18 mouse cellular contexts compared by ENCODE assay signal in genomic region chr15:78643633-78644032, GRCm38 (mm10). TPM values are rescaled to one million over a fixed set of nuclear protein-coding genes. Genes with fewer than 3 reads are reported as not detected.
DNase-seq lines count a peak whose midpoint lies in the region; ATAC-seq and TF ChIP-seq lines count a peak whose summit lies in the region.
"Had no signal": no experiment of that assay in that cellular context is flagged by ENCODE, and none has a peak within 500 bp of the region (broad histone marks: within the 10 kb centered on the region; RNA-seq: fewer than 3 reads in every experiment).

No protein-coding gene starts in this region.

- 18% methylated on average over 6 of the region's 6 CpGs for WGBS in embryonic facial prominence, embryonic 14.5 days
- 18% methylated on average over 6 of the region's 6 CpGs for WGBS in embryonic facial prominence, embryonic 10.5 days
- 33% methylated on average over 6 of the region's 6 CpGs for WGBS in midbrain, embryonic 10.5 days
- 20% methylated on average over 6 of the region's 6 CpGs for WGBS in midbrain, embryonic 16.5 days

- no peaks in the 10 kb centered on the region for H3K9me3 ChIP-seq in embryonic facial prominence, embryonic 14.5 days (ENCODE audit: control insufficient read depth, low read length)
- H3K9me3 ChIP-seq in embryonic facial prominence, embryonic 10.5 days: no peaks in the 10 kb centered on the region
- H3K9me3 ChIP-seq in midbrain, embryonic 10.5 days (replicated peaks): no peaks in the 10 kb centered on the region
- H3K9me3 ChIP-seq in midbrain, embryonic 16.5 days (replicated peaks; ENCODE audit: control insufficient read depth, low read length, poor library complexity, severe bottlenecking): no peaks in the 10 kb centered on the region
- no peaks in the 10 kb centered on the region for H3K9me3 ChIP-seq in CH12.LX (replicated peaks; ENCODE audit: low read length)
- H3K9me3 ChIP-seq: embryonic facial prominence, embryonic 13.5 days; heart, embryonic 13.5 days had no signal

- H3K27ac ChIP-seq in embryonic facial prominence, embryonic 14.5 days (replicated peaks; ENCODE audit: low read depth, low read length): no peak overlapping the region
- H3K27ac ChIP-seq in embryonic facial prominence, embryonic 10.5 days (replicated peaks): no peak overlapping the region
- H3K27ac ChIP-seq in midbrain, embryonic 10.5 days (replicated peaks): 0 out of 2 replicates have a peak overlapping the region, but pooled peaks have one; percentile 10
- no peak overlapping the region for H3K27ac ChIP-seq in midbrain, embryonic 16.5 days (ENCODE audit: low read length)
- H3K27ac ChIP-seq in CH12.LX (ENCODE audit: insufficient read depth, low read depth): no peak overlapping the region
- H3K27ac ChIP-seq: embryonic facial prominence, embryonic 13.5 days; gastrocnemius, adult 2 months; heart, embryonic 13.5 days; hindbrain, postnatal 0 days had no signal

- no peak overlapping the region for H3K9ac ChIP-seq in embryonic facial prominence, embryonic 14.5 days (ENCODE audit: low read depth, low read length)
- H3K9ac ChIP-seq in midbrain, embryonic 16.5 days (ENCODE audit: low read depth, low read length): no peak overlapping the region
- no peak overlapping the region for H3K9ac ChIP-seq in CH12.LX (ENCODE audit: insufficient read depth, low read depth)
- H3K9ac ChIP-seq: embryonic facial prominence, embryonic 13.5 days; heart, embryonic 13.5 days had no signal

- H3K79me2 ChIP-seq in CH12.LX (replicated peaks; ENCODE audit: control insufficient read depth, extremely low read depth, insufficient read depth, poor library complexity, severe bottlenecking): no peaks in the 10 kb centered on the region

- no peak overlapping the region for H3K4me3 ChIP-seq in embryonic facial prominence, embryonic 14.5 days (ENCODE audit: low read depth, low read length)
- no peak overlapping the region for H3K4me3 ChIP-seq in embryonic facial prominence, embryonic 10.5 days
- no peak overlapping the region for H3K4me3 ChIP-seq in midbrain, embryonic 10.5 days
- H3K4me3 ChIP-seq in midbrain, embryonic 16.5 days (ENCODE audit: low read depth, low read length): no peak overlapping the region
- H3K4me3 ChIP-seq in CH12.LX (replicated peaks in 1 of 3; ENCODE audit: low read depth in 2 of 3, low read length in 2 of 3, poor library complexity in 1 of 3): no peak overlapping the region
- H3K4me3 ChIP-seq: embryonic facial prominence, embryonic 13.5 days; gastrocnemius, adult 2 months; heart, embryonic 13.5 days had no signal

- in situ Hi-C loops in CH12.LX (cut with MboI; ENCODE audit: low pct_ligation_motif_present, low pct_unique_long_range_greater_than_20kb, low sequenced_read_pairs): no loop called here

- no peak for ATAC-seq in embryonic facial prominence, embryonic 14.5 days (ENCODE audit: low read depth)
- no peak for ATAC-seq in midbrain, embryonic 16.5 days
- ATAC-seq: forebrain, embryonic 14.5 days; hindbrain, postnatal 0 days had no signal

- no peaks in the 10 kb centered on the region for H3K36me3 ChIP-seq in embryonic facial prominence, embryonic 14.5 days (ENCODE audit: control insufficient read depth, insufficient read depth, low read length)
- H3K36me3 ChIP-seq in embryonic facial prominence, embryonic 10.5 days (replicated peaks): no peaks in the 10 kb centered on the region
- no peaks in the 10 kb centered on the region for H3K36me3 ChIP-seq in midbrain, embryonic 10.5 days
- no peaks in the 10 kb centered on the region for H3K36me3 ChIP-seq in midbrain, embryonic 16.5 days (ENCODE audit: control insufficient read depth, insufficient read depth, low read length)
- H3K36me3 ChIP-seq in CH12.LX (replicated peaks in 1 of 2; ENCODE audit: control insufficient read depth in 1 of 2, insufficient read depth in 1 of 2, low read length in 1 of 2): no peaks in the 10 kb centered on the region
- H3K36me3 ChIP-seq: embryonic facial prominence, embryonic 13.5 days; heart, embryonic 13.5 days had no signal

- peak; percentile 19 for DNase-seq in embryonic facial prominence, embryonic 14.5 days (ENCODE audit: low spot score)
- no peak for DNase-seq in embryonic facial prominence, embryonic 10.5 days (ENCODE audit: low spot score)
- DNase-seq in midbrain, embryonic 10.5 days (ENCODE audit: low spot score): no peak
- DNase-seq in CH12.LX (ENCODE audit: extremely low read depth): no peak
- DNase-seq in retina, embryonic 14.5 days (ENCODE audit: low spot score): peak; percentile 18
- no peak for DNase-seq in urinary bladder, postnatal 10 days (ENCODE audit: low spot score)
- DNase-seq: adrenal gland, adult 2 months; adrenal gland, postnatal 25 days; cerebellum, adult 2 months; cerebellum, postnatal 10 days; gastrocnemius, adult 2 months; gastrocnemius, postnatal 25 days; heart, postnatal 36 days had no signal

- dilution Hi-C loops in CH12.LX (cut with MboI; ENCODE audit: extremely low pct_ligation_motif_present, extremely low pct_unique_long_range_greater_than_20kb, low sequenced_read_pairs): no loop called here

- TF ChIP-seq CTCF in CH12.LX (conservative IDR thresholded peaks at IDR 0.05 in 1 of 2, IDR thresholded peaks at IDR 0.05 in 1 of 2; ENCODE audit: low read depth in 2 of 2, low read length in 2 of 2): no peak

- no peaks in the 10 kb centered on the region for H3K4me1 ChIP-seq in embryonic facial prominence, embryonic 14.5 days (ENCODE audit: control insufficient read depth, insufficient read depth, low read length)
- peaks cover 25% of the 10 kb centered on the region for H3K4me1 ChIP-seq in embryonic facial prominence, embryonic 10.5 days
- H3K4me1 ChIP-seq in midbrain, embryonic 10.5 days: peaks cover 43% of the 10 kb centered on the region
- H3K4me1 ChIP-seq in midbrain, embryonic 16.5 days (ENCODE audit: control insufficient read depth, insufficient read depth, low read length): peaks cover 3% of the 10 kb centered on the region; the same call in 1 of the 2 replicates
- H3K4me1 ChIP-seq in CH12.LX (ENCODE audit: control insufficient read depth in 1 of 2, insufficient read depth in 2 of 2): no peaks in the 10 kb centered on the region

- no peak for TF ChIP-seq POLR2A in CH12.LX (IDR thresholded peaks at IDR 0.05; ENCODE audit: low read depth, low read length)

- H3K4me2 ChIP-seq in embryonic facial prominence, embryonic 14.5 days (ENCODE audit: low read depth, low read length): no peak overlapping the region
- H3K4me2 ChIP-seq in midbrain, embryonic 16.5 days (ENCODE audit: low read length): no peak overlapping the region
- no peak overlapping the region for H3K4me2 ChIP-seq in CH12.LX (ENCODE audit: insufficient read depth, low read depth, poor library complexity, severe bottlenecking)
- H3K4me2 ChIP-seq: embryonic facial prominence, embryonic 13.5 days; heart, embryonic 13.5 days had no signal

- TF ChIP-seq RAD21 in CH12.LX (IDR thresholded peaks at IDR 0.05; ENCODE audit: low read depth, low read length): no peak

- no peaks in the 10 kb centered on the region for H3K27me3 ChIP-seq in embryonic facial prominence, embryonic 14.5 days (replicated peaks; ENCODE audit: control insufficient read depth, insufficient read depth, low read length)
- peaks cover 25% of the 10 kb centered on the region for H3K27me3 ChIP-seq in embryonic facial prominence, embryonic 10.5 days (replicated peaks; ENCODE audit: low read depth, poor library complexity, severe bottlenecking)
- H3K27me3 ChIP-seq in midbrain, embryonic 10.5 days (ENCODE audit: low read depth, poor library complexity, severe bottlenecking): peaks cover 22% of the 10 kb centered on the region; the same call in 1 of the 2 replicates
- H3K27me3 ChIP-seq in midbrain, embryonic 16.5 days (ENCODE audit: control insufficient read depth, insufficient read depth, low read depth, low read length): no peaks in the 10 kb centered on the region
- peaks cover 98% of the 10 kb centered on the region for H3K27me3 ChIP-seq in CH12.LX (replicated peaks)

- no peak for TF ChIP-seq EP300 in CH12.LX (IDR thresholded peaks at IDR 0.05; ENCODE audit: low read length)

TF ChIP-seq in CH12.LX, 34 proteins besides CTCF, POLR2A, EP300 and RAD21:
- TF ChIP-seq ZNF384 (IDR thresholded peaks at IDR 0.05; ENCODE audit: low read depth, low read length): peak; percentile 76
- TF ChIP-seq TCF12 (IDR thresholded peaks at IDR 0.05; ENCODE audit: low read depth, low read length): no peak
- no peak for TF ChIP-seq JUN (IDR thresholded peaks at IDR 0.05; ENCODE audit: insufficient read depth, low read depth, low read length)

RNA-seq across cellular contexts. Expression of gene Cyth4, which starts 46.8 kb away (rescaled TPM):
- 6.9 and 7.2 TPM in 2 replicates for polyA plus RNA-seq in embryonic facial prominence, embryonic 14.5 days (2014; fragmentation: Nextera tagmentation; extraction: Ambion mirVana)
- 3.8 and 5.8 TPM in 2 replicates for polyA plus RNA-seq in embryonic facial prominence, embryonic 10.5 days (2016; fragmentation: Nextera tagmentation; extraction: Ambion mirVana)
- polyA plus RNA-seq in midbrain, embryonic 10.5 days (2016; fragmentation: Nextera tagmentation; extraction: Ambion mirVana): 5.9 and 6.7 TPM in 2 replicates
- polyA plus RNA-seq in midbrain, embryonic 16.5 days (2015; fragmentation: Nextera tagmentation; extraction: Ambion mirVana): 5.0 and 5.3 TPM in 2 replicates
- 42.2 and 51.9 TPM in 2 replicates for total RNA-seq in CH12.LX (2012; rRNA removed)
- total RNA-seq in CH12.LX (2014; rRNA removed): 38.6 and 39.2 TPM in 2 replicates
- 75.3 and 80.5 TPM in 2 replicates for polyA plus RNA-seq in CH12.LX (2012; ENCODE audit: insufficient read length, low read depth)

Comparison
In these comparisons a context has a peak if more than half of its experiments do, and no peak if none do; other contexts are left out.
1. DNase-seq: peak in embryonic facial prominence, embryonic 14.5 days (single experiment) and retina, embryonic 14.5 days (single experiment); none in embryonic facial prominence, embryonic 10.5 days (single experiment), midbrain, embryonic 10.5 days (single experiment), CH12.LX (single experiment) and urinary bladder, postnatal 10 days (single experiment).